Mouse (Mus musculus) lung, postnatal 25 days (tissue): Measurements from ENCODE around the gene C1qtnf6.

Source experiments
- DNase-seq: peaks from one replicate; pipeline ENCODE4 v3.0.0; 2022; ENCODE audit warnings: low spot score

Gene C1qtnf6

DNA sequence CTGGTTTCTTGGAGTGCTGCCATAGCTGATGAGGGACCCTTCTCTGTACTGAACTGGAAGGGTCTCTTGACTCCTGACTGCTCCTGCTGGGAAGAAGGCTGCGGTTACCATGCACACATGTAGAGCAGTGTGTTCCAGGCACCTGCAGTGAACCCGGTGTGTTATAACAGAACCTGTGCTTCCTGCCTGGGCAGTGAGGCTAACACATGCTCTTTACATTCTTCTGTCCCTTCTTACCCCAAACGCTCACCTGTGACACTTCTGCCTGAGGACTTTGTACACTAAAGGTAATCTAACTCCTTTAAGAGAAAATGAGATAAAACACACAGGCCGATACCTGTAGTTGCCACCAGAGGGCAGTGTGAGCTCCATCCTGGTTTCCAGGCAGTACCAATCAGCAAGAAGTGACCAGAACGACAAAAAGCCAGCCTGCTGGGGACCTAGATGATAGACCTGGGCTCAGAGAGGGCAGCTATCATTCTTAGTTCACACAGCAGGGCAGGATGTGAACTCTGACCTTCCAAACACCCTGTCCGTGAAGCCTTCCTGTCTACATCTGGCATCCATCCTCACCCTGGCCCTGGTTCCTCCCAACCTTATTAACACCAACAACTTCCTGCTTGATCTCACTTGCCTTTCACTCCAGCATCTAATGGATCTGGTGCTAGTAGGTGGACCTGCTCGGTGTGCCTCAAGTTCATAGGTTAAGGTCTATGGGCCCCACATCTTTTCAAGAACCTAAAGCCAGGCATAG, 16.6 kb downstream of the C1qtnf6 start:
- peak; percentile 82 for DNase-seq

DNA sequence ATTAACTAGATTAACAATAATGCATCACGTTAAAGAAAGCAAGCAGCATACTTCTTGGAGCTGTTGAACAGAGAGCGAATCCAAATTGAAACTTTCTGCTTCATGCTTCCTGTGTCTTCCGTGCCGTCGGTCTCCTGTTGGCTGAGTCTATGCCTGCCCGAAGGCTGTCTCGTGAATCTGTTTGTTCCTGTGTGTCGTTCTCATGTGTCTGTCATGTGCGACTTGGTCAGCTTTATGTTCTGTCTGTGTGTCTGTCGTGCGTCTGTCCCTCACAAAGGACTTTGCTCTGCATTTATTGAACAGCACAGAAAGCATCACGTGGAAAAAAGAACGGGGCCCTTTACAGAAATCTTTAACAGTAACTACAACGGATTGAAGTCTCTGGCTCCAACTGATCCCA, 18.2 kb downstream of the C1qtnf6 start:
- no peak for DNase-seq

GRCm38 (mm10) chr15:78511951-78512350, 19.3 kb downstream of the C1qtnf6 start:
- no peak for DNase-seq

DNA sequence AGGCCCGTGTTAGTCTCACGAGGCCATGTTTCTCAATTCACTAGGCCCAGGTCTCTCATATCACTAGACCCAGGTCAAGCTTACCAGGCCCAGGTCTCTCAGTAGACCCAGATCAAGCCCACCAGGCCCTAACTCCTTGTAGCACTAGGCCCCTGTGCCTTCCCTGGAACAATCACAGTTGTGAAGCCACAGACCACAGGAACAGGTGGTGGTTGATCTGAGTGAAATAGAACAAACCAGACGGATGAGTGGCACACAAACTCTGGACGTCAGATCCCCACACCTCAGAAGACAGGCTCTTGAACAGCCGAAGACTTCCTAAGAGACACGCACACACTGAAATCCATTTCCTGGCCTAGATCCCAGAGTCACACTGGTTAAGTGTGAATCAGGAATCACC, 20.5 kb downstream of the C1qtnf6 start:
- no peak for DNase-seq

- DNase-seq, result no peak
Observed at GRCm38 (mm10) chr15:78510121-78510576, 21.1 kb downstream of the C1qtnf6 start.

DNA sequence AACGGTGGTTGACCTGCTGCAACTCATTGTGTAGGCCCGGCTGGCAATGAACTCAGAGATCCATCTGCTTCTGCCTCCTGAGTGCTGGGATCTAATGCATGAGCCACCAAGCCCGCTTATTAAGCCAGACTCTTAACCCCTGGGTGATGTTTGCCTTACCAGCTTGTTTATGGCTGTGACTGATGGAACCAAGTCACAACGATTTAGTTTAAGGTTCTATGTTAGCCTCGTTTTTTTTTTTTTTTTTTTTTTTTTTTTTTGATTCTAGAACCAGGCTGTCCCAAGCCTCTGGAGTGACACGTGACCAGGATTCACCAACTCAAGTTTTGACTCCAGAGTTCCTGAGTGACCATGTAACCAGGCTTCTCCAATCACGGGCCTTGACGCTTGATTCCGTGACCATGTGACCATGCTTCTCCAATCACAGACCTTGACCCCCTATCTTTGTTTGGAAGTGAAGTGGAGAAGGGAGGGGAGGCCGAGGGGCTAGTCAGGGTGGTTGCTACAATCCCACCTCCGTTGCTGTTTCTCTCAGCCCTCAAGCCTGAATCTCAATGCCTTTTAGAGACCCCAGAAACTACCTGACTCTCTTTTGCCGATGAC, 21.8 kb downstream of the C1qtnf6 start:
- no peak for DNase-seq

- no peak for DNase-seq
Observed at GRCm38 (mm10) chr15:78508443-78508842, 22.8 kb downstream of the C1qtnf6 start.

DNA sequence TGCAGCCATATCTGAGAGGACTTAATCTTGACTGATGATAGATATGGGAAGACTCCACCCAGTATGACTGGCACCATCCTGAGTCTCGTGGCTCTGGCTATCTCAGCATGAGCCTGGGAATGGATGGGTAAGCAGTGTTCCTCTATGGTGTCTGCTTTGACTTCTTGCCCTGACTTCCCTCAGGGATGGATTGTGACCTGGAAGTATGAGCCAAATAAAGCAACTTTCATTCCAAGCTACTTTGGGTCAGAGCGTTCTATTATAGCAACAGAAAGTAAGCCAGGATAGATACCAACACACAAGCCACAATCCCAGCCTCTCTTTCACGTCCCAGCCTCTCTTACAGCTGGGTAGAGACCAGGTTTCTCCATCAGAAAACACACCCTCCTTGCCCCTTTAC, 25.7 kb downstream of the C1qtnf6 start:
- no peak for DNase-seq

DNA sequence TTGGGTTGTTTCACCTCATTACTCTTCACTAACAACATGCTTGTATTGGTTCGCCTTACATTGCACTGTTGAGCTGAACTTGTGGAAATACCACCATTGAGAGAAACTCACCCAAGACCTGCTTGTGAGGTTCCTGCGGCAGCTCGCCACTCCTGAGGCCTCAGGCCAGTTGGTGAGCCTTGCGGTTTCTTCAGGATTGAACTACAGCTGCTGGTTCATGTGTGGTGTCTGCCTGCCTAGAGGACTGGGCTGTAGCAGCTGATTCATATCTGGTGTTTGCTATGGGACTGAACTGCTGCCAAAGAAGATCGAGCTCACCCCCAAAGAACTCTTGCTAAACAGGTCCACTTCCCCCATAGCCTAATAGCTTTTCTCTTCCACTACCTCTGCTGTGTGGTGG, 26.4 kb downstream of the C1qtnf6 start:
- DNase-seq, result no peak

DNA sequence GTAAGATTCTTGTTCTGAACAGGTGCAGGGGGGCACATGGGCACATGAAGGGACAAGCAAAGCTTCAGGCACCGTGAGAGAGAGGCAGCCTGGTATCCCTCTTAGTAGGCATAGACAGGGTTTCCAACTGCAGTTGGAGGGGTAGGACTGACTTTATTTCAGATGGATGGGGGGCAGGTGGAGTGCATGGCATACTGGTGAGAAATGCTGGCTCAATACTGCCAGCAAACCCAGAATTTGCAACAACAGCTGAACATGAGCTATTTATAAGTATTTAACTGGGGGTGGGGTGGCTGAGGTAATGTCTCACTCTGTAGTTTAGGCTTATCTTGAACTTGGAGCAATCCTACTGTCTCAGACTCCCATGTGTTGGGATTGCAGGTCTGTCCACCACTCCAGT, 27.2 kb downstream of the C1qtnf6 start:
- DNase-seq, result no peak

DNA sequence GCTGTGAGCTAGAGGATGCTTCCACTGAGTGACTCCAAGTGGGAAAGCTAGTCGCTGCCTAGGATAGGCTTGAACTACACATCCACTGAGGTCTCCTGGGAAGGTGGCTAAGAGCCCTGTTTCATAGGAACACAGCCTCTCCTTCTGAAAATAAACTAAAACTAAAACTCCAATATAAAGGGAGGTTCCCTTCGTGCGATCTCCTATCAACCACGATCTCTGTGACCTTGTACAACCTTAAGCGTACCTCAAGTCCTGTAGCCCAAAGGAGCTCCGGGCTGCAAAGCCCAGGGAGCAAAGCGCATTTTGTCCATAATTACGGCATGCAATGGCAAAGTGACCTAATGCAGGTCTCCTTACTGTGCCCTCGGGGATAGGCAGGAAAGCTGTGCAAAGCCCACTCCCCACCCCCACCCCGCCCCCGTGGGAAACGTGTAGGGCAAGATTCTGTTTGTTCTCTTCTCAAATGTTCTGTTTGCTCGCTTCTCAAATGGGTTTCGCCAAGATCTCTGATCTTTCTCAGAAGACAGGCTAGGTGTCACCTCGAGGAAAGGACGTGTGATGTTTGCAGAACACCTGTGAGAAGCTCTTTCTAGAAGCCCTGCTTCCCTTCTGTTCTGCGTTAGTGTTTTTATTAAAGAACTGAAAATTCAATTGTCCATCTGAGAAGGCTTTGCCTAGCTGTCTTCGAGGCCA, 28.6 kb downstream of the C1qtnf6 start:
- DNase-seq, result no peak

DNA sequence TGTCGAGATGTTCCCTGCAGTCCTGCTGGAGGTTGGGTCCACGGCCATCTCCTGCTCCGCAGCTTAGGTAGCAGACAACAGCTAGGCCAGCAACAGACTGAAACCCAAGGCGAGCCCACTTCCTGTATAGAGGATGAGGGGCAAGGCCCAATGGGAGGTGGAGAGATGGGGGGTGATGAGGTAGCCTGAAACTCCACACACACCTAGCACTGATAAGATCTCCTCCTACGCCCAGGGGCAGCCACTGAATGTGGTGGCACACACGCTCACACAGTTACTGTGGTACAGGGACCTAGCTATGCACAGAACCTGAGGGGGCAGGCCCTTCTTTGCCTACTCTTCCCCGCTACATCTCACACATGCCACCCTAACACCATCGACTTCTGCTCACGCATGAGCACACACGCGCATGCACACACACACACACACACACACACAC, 36.2 kb downstream of the C1qtnf6 start, which contains the start of gene Il2rb:
Gene Il2rb, minus strand, starts transcription at position 304 of the 439 bp plus-strand sequence.
- no peak for DNase-seq

- DNase-seq, result no peak
Observed at GRCm38 (mm10) chr15:78493401-78494010, 37.7 kb downstream of the C1qtnf6 start.

GRCm38 (mm10) chr15:78491301-78491700, 39.9 kb downstream of the C1qtnf6 start:
- DNase-seq, result no peak

DNA sequence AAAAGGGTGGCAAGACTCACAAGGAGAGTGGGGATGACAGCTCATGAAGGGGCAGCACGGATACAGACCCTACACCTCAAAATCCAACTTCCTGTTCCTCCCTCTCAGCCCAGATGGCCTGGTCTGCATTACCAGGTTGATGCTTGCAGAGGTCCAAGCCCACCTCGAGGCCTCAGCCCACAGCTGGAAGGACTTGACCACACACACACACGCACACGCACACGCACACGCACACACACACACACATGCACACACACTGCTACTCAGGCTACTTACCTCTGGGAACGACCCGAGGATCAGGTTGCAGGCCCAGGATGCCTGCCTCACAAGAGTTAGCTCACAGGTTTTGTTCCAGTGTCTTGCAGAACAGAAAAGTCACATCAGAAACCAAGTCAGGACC, 41.3 kb downstream of the C1qtnf6 start:
- no peak for DNase-seq

DNA sequence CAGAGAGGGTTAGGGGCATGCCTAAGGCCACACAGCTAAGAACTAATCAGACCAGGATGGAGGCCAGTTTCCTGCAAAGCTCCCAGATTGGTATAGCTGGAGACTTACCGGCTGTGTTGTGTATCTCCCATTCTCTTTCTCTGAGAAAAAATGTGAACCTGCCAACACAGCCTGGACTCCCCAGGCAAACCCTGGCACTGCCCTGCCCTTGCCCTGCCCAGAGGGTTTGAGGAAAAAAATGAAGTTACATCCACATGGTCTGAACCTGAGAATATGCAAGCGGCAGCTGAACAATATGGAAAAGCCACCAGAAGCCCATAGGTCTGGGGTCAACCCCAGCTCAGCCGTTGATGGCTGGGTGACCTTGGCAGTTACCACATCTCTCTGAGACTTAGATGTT, 42.0 kb downstream of the C1qtnf6 start:
- DNase-seq, result no peak

DNA sequence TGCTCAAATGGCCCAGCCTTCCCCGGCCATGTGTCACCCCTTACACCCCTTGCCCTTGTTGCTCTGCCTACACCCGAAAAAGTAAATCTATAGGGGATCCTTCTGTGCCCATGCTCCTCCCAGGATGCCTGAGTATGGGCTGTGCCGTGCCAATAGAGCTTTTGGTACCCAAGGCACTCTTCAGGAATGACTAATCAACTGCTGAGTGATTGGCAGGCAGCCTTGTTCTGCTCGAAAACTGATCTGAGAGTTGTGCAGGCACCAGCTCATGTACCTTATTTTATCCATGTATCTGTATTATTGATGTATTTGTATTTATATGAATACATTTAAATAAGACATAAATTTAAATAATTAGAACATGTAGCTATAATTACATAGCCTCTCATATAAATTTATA, 44.1 kb downstream of the C1qtnf6 start:
- no peak for DNase-seq

DNA sequence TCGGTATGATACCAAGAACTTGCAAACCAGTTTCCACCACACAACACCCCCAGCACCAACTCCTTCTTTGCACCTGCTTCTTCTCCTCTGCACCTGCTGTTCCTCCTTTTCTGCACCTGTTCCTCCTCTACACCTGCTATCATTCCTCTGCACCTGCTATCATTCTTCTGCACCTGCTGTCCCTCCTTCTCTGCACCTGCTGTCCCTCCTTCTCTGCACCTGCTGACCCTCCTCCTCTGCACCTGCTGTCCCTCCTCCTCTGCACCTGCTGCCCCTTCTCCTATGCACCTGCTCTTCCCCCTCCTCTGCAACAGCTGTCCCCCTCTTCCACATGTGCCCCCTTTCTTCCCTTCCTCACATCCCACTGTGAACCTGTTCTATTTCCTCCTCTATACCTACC, 44.7 kb downstream of the C1qtnf6 start:
- no peak for DNase-seq

DNA sequence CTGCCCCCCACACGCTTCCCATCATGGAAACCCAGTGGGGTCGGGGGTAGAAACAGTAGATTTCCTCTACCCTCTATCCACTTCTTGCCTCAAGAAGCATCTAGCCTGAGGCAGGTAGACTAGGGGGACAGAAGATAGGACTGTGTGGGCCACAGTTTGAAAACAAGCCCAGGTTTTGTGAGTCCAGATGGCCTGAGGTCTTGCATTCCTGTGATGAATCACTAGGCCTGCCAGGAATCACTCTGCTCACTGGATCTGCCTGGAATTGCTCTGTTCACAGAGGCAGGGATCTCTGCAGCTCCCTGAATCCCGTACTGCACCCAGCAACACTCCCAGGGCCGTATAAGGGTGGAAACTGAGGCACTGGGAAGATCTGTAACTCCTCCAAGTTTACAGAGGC, 47.9 kb downstream of the C1qtnf6 start:
- DNase-seq, result no peak

DNA sequence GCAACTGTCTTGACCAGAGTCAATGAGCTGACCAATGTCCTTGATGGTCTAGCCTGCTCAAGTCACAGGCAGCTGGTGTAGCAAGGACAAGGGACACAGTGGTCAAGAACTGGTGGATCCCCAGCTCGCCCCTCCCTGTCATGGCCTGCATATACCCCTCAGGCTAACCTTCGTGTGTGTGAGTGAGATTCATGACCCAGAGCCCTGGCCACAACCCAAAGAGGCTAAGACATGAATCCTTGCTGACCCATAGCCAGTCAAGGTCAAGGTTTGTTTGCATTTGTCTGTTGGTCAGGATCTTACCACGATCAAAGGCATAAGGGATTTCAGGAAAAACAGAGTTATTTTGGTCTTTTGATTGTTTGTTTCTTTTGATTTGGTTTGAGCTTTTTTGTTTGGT, 48.7 kb downstream of the C1qtnf6 start:
- DNase-seq, result no peak

DNA sequence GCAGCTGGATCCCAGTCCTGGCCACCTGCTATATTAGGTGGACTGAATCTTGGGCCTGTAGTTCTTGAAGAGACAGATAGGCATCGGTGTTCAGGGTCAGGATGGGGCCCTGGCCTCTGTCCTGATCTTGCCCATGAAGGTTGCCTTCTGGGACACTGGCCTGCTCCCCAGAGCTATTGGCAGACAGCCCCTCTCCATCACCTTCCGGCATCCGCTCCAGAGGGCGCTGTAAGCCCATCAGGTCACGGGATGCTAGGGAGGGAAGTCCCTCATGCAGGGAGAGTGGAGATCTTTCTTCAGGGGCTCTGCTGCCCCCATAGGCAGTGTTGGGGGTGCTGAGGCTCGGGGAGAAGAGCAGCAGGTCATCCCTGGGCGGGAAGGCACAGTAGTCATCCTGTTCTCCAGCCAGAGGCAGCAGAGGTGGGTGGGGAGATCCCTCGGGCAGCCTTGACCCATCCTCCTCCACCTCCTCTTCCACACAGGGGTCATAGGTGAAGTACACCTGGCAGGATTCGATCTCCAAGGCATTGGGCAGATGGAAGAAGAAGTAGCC, 49.7 kb downstream of the C1qtnf6 start:
- DNase-seq, result no peak

- no peak for DNase-seq
Observed at GRCm38 (mm10) chr15:78480991-78481390, 50.2 kb downstream of the C1qtnf6 start.
